Mouse (Mus musculus) C2C12 (cell line): Measurements from ENCODE around the gene Limch1.

Experiments
- CEBPB ChIP-seq: IDR thresholded peaks from one replicate; pipeline ENCODE4 v1.6.1; 2011; ENCODE audit warnings: low read depth, mild to moderate bottlenecking, control low read depth, moderate library complexity
- CTCF ChIP-seq: IDR thresholded peaks from one replicate; pipeline ENCODE4 v1.5.1; 2011; ENCODE audit not compliant: control insufficient read depth, insufficient read depth, insufficient read length
- MYOD1 ChIP-seq: IDR thresholded peaks from one replicate; pipeline ENCODE4 v1.6.1; 2011; ENCODE audit warnings: low read depth; ENCODE audit not compliant: control insufficient read depth, insufficient read length
- MYOG ChIP-seq: IDR thresholded peaks from one replicate; pipeline ENCODE4 v1.6.1; 2011; ENCODE audit not compliant: control insufficient read depth, insufficient read length; ENCODE audit errors: extremely low read depth
- USF1 ChIP-seq: IDR thresholded peaks from one replicate; pipeline ENCODE4 v1.6.1; 2011; ENCODE audit warnings: low read depth, mild to moderate bottlenecking, control low read depth, moderate library complexity

GRCm38 (mm10) chr5:66909962-66910361, 164.3 kb downstream of the Limch1 start:
- TF ChIP-seq CTCF, result no peak
- TF ChIP-seq USF1, result no peak
- no peak for TF ChIP-seq CEBPB
- no peak for TF ChIP-seq MYOG
- TF ChIP-seq MYOD1, result no peak
